Mouse (Mus musculus) ES-Bruce4 (cell line): ENCODE results near the gene Etv2.

Experiments used
- CTCF ChIP-seq: IDR thresholded peaks from one replicate; pipeline ENCODE4 v1.8.1; 2011; ENCODE audit warnings: low read depth, low read length
- EP300 ChIP-seq: IDR thresholded peaks from 2 replicates; pipeline ENCODE4 v1.6.1; 2011; ENCODE audit warnings: low read depth, low read length; ENCODE audit not compliant: insufficient read depth
- POLR2A ChIP-seq: IDR thresholded peaks from one replicate; pipeline ENCODE4 v1.8.1; 2011; ENCODE audit warnings: low read length; ENCODE audit not compliant: insufficient read depth

DNA sequence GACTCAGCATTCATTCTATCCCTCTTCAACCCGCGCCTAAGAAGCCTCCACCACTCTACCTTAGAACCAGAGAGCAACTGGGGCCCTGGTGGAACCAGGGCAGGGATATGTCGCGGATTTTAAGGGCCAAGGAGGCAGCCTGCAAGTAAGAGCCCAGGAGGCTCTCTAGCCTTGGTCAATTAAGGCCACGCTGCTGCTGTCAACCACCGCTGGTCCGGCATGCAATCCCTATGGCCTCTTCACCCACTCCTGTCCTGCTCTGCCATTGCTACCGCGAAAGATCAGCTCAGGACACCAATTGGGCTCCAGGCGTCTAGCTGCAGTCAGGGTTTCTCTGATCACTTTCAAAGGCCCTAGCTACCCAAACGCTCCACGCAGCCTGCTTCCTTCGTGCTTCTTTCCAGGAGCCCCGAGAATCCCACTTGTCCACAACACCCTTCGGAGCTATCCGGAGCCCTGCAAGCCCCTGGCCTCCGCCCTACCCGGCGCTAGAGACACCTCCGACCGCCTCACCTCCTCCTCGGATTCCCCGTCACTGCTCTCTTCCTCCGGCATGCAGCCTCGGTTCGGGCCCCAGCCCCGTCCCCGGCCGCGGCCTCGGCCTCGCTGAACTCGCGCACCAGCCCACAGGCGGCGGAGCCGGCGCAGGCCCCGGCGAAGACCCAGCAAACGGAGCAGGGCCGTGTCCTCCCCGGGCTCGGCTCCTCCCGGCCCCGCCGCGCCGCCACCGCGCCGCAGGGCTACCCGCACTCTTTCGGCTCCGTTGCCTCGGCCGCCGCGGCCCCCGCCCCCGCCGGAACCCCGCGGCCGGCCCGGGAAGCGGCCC, 47.6 kb downstream of the Etv2 start:
- no peak for TF ChIP-seq CTCF
- no peak for TF ChIP-seq POLR2A
- TF ChIP-seq EP300: no peak
